Mouse (Mus musculus) kidney, embryonic 15.5 days (tissue): ENCODE data around the gene Smlr1. TPM values are rescaled to one million over a fixed set of nuclear protein-coding genes. Genes with fewer than 3 reads are reported as not detected.
A peak's percentile ranks its signal among the peaks of the same experiment; 100 is the strongest.

Source experiments
- ATAC-seq: fragments of 200-750 bp; cut with Nextera tagmentation; replicated peaks from 2 replicates; pipeline ENCODE4 v1.8.0; 2017; ENCODE audit warnings: moderate TSS enrichment; ENCODE audit not compliant: low FRiP score
- H3K27ac ChIP-seq: fragments of 300-500 bp; sonication (generic); 2 replicates; pipeline ENCODE4 v1.5.1; 2015; ENCODE audit warnings: mild to moderate bottlenecking, inconsistent platforms
- H3K27me3 ChIP-seq: fragments of 300-500 bp; sonication (generic); 2 replicates; pipeline ENCODE4 v1.6.1; 2015; ENCODE audit warnings: inconsistent platforms
- H3K36me3 ChIP-seq: fragments of 300-500 bp; sonication (generic); 2 replicates; pipeline ENCODE4 v1.6.1; 2015; ENCODE audit warnings: inconsistent platforms
- H3K4me1 ChIP-seq: fragments of 300-500 bp; sonication (generic); 2 replicates; pipeline ENCODE4 v1.6.1; 2015; ENCODE audit warnings: inconsistent platforms
- H3K4me2 ChIP-seq: fragments of 300-500 bp; sonication (generic); 2 replicates; pipeline ENCODE4 v1.6.1; 2015; ENCODE audit warnings: moderate library complexity, mild to moderate bottlenecking, inconsistent platforms
- H3K4me3 ChIP-seq: fragments of 300-500 bp; sonication (generic); replicated peaks from 2 replicates; pipeline ENCODE4 v1.5.1; 2015; ENCODE audit warnings: mild to moderate bottlenecking, inconsistent platforms
- H3K9ac ChIP-seq: fragments of 300-500 bp; sonication (generic); 2 replicates; pipeline ENCODE4 v1.6.1; 2015; ENCODE audit warnings: mild to moderate bottlenecking, inconsistent platforms
- H3K9me3 ChIP-seq: fragments of 300-500 bp; sonication (generic); replicated peaks from 2 replicates; pipeline ENCODE4 v1.6.1; 2016; ENCODE audit warnings: inconsistent platforms
- WGBS: fragments of 180-500 bp; shearing (Covaris S2); methylation state at CpG from one replicate; pipeline ENCODE4 v1.1.7; 2015; ENCODE audit warnings: mixed read lengths; 5-methylcytosine and 5-hydroxymethylcytosine counted together
- polyA plus RNA-seq: library from polyadenylated mRNA; unstranded; fragments of >200 nt; fragmentation: Nextera tagmentation; extraction: Ambion mirVana; gene quantifications from 2 replicates; pipeline ENCODE4 v1.2.1, GENCODE M21; 2015

Gene Smlr1
- polyA plus RNA-seq, 1 experiment from 2014 or later: 0.93 TPM

DNA sequence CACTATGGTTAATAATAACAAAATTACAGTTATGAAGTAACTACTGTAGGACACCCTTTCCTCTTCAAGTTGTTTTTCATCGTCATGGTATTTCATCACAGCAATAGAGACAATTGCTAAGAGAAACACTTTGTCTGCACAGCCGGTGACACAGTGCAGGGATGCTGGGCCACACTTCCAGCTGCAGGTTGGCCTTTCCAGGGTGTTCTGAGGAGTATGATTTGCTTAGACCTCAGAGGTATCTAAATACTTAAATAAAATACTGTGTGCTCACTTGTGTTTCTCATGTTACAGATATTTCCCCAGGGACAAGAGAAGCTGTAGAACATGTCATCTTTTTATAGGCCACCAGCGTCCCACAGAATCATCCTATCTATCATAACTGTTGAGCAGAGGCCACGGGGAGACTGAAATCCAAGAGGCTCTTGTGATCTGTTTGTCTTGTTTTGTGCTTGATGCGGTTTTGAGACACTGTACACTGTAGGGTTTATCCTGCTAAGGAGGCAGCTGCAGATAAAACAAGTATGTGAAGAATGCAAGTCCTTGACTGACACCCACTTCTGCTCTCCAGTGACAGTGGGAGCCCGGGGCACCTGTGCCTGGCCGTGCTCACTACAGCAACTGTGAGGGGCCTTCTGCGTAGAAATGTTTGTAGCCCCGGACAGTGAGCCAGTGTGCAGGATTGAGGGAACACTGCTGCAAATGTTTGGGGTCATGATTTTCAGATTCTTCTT, 2.4 kb downstream of the Smlr1 start:
- Histone ChIP-seq H3K4me1 (0 out of 2 replicates have a peak, but pooled peaks cover 3% of the 10 kb centered on the region), H3K27ac (no peak overlapping the region), H3K9me3 (no peaks in the 10 kb centered on the region), H3K4me3 (no peak overlapping the region), H3K4me2 (no peak overlapping the region), H3K36me3 (no peaks in the 10 kb centered on the region), H3K9ac (no peak overlapping the region), H3K27me3 (no peaks in the 10 kb centered on the region)
- 71% methylated on average over 9 of the region's 9 CpGs for WGBS
- 0 out of 2 replicates have a peak, but pooled peaks have one; percentile 26 for ATAC-seq

DNA sequence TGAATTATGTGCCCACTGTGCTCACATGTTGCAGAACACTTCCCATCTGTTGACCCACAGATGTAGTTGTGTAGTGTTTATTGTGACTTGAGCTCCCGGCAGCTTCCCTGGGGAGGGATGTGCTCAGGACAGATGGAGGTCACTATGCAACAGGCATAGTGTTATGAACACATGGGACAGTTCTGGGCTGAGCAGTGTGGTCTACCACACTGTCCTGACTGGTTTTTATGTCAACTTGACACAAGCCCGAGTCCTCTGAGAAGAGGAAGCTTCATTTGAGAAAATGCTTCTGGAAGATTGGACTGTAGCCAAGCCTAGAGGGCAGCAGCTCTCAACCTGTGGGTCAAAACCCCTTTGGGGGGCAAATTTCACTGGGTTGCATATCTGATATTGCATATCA, 3.0 kb downstream of the Smlr1 start:
- Histone ChIP-seq H3K36me3 (no peaks in the 10 kb centered on the region), H3K4me1 (0 out of 2 replicates have a peak, but pooled peaks cover 3% of the 10 kb centered on the region), H3K4me2 (no peak overlapping the region), H3K4me3 (no peak overlapping the region), H3K9ac (no peak overlapping the region), H3K27me3 (no peaks in the 10 kb centered on the region), H3K9me3 (no peaks in the 10 kb centered on the region), H3K27ac (no peak overlapping the region)
- ATAC-seq: no peak
- 57% methylated on average over 2 of the region's 2 CpGs for WGBS

DNA sequence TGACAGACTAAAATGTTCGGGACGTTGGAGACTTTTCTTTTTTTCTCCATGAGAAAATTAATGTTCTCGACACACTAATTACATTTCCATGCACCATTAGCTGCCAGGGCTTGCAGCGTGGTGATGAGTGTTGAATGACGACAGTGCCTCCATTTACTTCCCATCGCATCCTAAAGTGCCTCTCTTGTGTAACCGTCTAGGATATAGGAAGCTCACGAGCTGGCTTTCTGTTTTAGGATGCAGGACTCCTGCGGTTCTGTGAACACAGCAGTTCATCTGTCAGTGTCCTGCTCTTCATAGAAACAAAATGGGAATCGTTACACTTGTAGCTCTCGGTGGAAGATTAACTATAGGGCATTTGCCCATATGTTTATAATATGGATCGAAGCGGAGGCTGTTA, 4.7 kb downstream of the Smlr1 start:
- no peak overlapping the region for H3K4me3 ChIP-seq
- no peaks in the 10 kb centered on the region for H3K9me3 ChIP-seq
- no peak overlapping the region for H3K9ac ChIP-seq
- H3K4me2 ChIP-seq: no peak overlapping the region
- no peaks in the 10 kb centered on the region for H3K36me3 ChIP-seq
- H3K27ac ChIP-seq: no peak overlapping the region
- ATAC-seq: no peak
- H3K4me1 ChIP-seq: 0 out of 2 replicates have a peak, but pooled peaks cover 3% of the 10 kb centered on the region
- WGBS: 62% methylated on average over 13 of the region's 13 CpGs
- H3K27me3 ChIP-seq: no peaks in the 10 kb centered on the region

DNA sequence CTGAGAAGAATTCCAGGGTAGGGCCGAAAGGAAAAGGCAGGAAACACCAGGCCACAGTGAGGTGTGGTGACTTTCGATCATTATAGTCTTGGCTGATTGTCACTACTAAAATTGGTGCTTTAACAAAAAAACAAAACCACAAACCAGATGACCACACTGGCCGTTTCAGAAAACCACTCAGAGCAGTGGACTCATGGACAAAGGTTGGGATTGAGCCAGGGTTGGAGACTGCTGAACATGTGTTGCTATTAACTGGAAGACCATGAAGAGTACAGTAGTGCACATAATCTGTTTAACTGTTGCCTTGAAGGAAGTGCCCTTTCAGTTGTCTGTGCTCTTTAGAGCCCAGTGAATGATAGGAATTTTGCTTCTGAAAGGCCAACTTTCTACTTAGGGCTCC, 8.9 kb downstream of the Smlr1 start:
- H3K9me3 ChIP-seq: no peaks in the 10 kb centered on the region
- WGBS: 85% methylated on average over 3 of the region's 3 CpGs
- H3K4me3 ChIP-seq: no peak overlapping the region
- no peak overlapping the region for H3K27ac ChIP-seq
- peaks cover 5% of the 10 kb centered on the region; the same call in 1 of the 2 replicates for H3K36me3 ChIP-seq
- H3K9ac ChIP-seq: no peak overlapping the region
- H3K4me2 ChIP-seq: no peak overlapping the region
- ATAC-seq: no peak
- no peaks in the 10 kb centered on the region for H3K27me3 ChIP-seq
- no peaks in the 10 kb centered on the region for H3K4me1 ChIP-seq

DNA sequence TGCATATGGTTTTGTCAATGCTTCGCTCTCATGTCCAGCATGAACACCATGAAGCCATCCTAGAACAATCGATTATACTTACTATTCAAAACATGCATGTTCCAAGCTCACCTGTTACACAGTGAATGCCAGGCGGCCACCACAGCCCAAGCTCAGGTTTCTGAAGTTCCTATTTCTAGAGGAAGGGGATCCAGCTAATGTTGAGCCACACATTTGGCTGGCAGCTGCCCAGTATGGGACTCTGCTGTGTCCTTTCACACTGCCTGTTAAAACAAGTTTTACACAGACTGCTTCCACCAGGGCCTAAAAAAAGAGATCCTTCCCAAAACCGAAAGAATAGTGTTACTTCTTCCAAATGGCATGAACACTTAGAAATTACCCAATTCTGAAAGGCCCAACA, 9.4 kb downstream of the Smlr1 start:
- no peak for ATAC-seq
- no peak overlapping the region for H3K4me2 ChIP-seq
- no peak overlapping the region for H3K9ac ChIP-seq
- H3K36me3 ChIP-seq: peaks cover 8% of the 10 kb centered on the region; the same call in 1 of the 2 replicates
- H3K27me3 ChIP-seq: no peaks in the 10 kb centered on the region
- WGBS: 93% methylated on average over 4 of the region's 4 CpGs
- H3K9me3 ChIP-seq: no peaks in the 10 kb centered on the region
- H3K4me3 ChIP-seq: no peak overlapping the region
- no peak overlapping the region for H3K27ac ChIP-seq
- no peaks in the 10 kb centered on the region for H3K4me1 ChIP-seq

DNA sequence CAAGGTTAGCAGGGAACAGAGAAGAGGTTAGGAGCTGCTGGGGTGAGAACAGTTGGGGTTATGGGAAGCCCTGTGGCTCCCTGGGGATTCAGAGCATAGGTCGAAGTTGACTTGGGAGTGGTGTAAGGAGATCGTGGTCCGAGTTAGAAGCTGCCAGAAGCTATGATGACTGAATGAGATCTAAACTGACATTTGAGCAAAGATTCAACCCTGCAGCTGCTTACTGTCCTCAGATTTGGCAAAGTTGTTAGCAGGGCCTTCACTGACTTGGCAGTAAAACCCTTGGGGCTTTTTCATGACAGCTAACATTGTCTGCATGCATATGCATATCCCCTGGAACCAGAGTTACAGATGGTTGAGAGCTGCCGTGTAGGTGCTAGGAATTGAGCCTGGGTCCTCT, 9.9 kb downstream of the Smlr1 start:
- Histone ChIP-seq H3K9ac (no peak overlapping the region), H3K4me1 (no peaks in the 10 kb centered on the region), H3K27me3 (no peaks in the 10 kb centered on the region), H3K27ac (no peak overlapping the region), H3K4me2 (no peak overlapping the region), H3K9me3 (no peaks in the 10 kb centered on the region), H3K36me3 (peaks cover 13% of the 10 kb centered on the region; the same call in 1 of the 2 replicates), H3K4me3 (no peak overlapping the region)
- no peak for ATAC-seq
- WGBS: 77% methylated on average over 4 of the region's 4 CpGs

DNA sequence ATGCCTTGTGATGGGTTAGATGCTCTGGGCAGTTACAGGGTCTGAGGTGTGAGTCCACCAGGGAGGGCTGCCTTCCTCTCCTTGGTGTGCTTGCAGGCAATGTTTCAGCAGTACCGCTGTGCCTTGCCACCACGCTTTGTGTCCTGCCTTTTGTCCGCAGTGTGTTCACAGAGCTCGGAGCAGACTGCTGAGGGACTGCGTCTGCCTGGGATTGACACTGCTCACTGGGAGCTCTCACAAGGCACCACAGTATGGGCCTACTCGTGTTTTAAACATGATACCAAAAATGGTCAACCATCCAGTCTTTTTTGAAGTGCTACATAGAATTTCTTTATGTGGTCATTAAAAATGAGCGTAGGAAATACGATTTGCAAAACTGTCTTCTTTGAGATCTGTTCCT, 12.3 kb downstream of the Smlr1 start:
- WGBS: 92% methylated on average over 8 of the region's 8 CpGs

DNA sequence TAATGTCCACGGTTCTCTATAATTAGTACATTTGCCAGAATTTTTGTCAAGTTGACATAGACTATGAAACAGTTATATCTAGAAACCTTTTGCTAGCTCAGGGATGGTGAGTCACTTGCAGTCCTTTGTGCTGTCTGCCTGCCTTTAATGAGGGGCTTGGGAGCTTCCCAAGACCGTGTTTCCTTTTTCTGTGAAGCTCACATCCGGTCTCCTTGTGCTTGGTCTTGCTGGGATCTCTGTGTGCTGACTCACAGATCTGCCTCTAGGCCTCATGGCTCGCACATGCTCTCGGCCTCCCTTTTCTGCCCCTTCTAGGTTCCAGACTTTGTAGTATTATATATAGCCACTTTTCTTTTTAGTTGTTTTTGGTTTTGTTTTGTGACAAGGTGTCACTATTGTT, 15.6 kb downstream of the Smlr1 start:
- ATAC-seq: no peak

More for the DNA sequence above, 12.3 kb downstream of the Smlr1 start:
- no peak overlapping the region for H3K27ac ChIP-seq
- no peak overlapping the region for H3K9ac ChIP-seq
- H3K4me1 ChIP-seq: no peaks in the 10 kb centered on the region
- H3K27me3 ChIP-seq: no peaks in the 10 kb centered on the region
- no peak overlapping the region for H3K4me3 ChIP-seq
- peaks cover 13% of the 10 kb centered on the region; the same call in 1 of the 2 replicates for H3K36me3 ChIP-seq
- H3K9me3 ChIP-seq: no peaks in the 10 kb centered on the region
- ATAC-seq: no peak
- no peak overlapping the region for H3K4me2 ChIP-seq

DNA sequence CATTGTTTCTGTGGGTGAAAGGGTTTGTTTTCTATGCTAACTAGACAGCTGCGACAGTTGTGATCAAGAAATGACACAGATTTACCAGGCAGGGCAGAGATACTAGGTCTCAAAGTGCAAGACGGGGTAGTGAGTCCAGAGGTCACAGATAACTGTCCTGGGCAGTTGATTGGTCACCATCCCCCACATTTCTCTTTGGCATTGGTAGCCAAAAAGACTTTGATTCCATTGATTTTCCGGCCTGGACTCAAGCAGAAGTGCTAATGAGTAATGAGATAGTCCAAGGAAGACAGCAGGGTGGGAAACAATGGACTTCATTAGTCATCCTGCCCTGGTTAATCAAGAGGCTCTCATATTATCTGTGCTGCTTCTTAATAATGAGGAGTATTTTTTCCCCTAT, 16.1 kb downstream of the Smlr1 start:
- H3K4me1 ChIP-seq: no peaks in the 10 kb centered on the region
- no peak overlapping the region for H3K4me2 ChIP-seq
- peaks cover 33% of the 10 kb centered on the region for H3K36me3 ChIP-seq
- no peak overlapping the region for H3K9ac ChIP-seq
- no peak overlapping the region for H3K27ac ChIP-seq
- ATAC-seq: no peak
- H3K4me3 ChIP-seq: no peak overlapping the region
- H3K27me3 ChIP-seq: no peaks in the 10 kb centered on the region
- 83% methylated on average over 3 of the region's 3 CpGs for WGBS
- no peaks in the 10 kb centered on the region for H3K9me3 ChIP-seq

More for the DNA sequence above, 15.6 kb downstream of the Smlr1 start:
- H3K27ac ChIP-seq: no peak overlapping the region
- no peak overlapping the region for H3K4me3 ChIP-seq
- no peak overlapping the region for H3K4me2 ChIP-seq
- 83% methylated on average over 5 of the region's 5 CpGs for WGBS
- H3K27me3 ChIP-seq: no peaks in the 10 kb centered on the region
- no peak overlapping the region for H3K9ac ChIP-seq
- no peaks in the 10 kb centered on the region for H3K9me3 ChIP-seq
- H3K36me3 ChIP-seq: peaks cover 28% of the 10 kb centered on the region
- no peaks in the 10 kb centered on the region for H3K4me1 ChIP-seq

DNA sequence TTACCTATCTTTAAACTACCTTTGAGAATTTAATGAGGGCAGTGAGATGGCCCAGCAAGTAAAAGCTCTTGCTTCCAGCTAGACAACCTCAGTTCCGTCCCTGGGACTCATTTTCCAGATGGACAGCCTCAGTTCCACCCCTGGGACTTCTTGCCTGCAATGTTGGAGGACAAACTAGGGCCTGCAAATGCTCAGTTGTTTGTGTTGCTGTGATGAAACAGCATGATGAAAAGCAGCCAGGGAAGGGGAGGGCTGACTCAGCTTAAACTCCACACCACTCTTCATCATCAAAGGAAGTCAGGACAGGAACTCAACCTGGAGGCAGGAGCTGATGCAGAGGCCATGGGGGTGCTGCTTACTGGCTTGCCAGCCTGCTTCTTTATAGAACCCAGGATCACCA, 22.2 kb downstream of the Smlr1 start:
- Histone ChIP-seq H3K36me3 (peaks cover 34% of the 10 kb centered on the region), H3K27me3 (no peaks in the 10 kb centered on the region), H3K4me3 (no peak overlapping the region), H3K9ac (no peak overlapping the region), H3K27ac (no peak overlapping the region), H3K4me1 (no peaks in the 10 kb centered on the region), H3K9me3 (no peaks in the 10 kb centered on the region), H3K4me2 (no peak overlapping the region)
- no peak for ATAC-seq
- WGBS: 74% methylated on average over 1 of the region's 1 CpGs

DNA sequence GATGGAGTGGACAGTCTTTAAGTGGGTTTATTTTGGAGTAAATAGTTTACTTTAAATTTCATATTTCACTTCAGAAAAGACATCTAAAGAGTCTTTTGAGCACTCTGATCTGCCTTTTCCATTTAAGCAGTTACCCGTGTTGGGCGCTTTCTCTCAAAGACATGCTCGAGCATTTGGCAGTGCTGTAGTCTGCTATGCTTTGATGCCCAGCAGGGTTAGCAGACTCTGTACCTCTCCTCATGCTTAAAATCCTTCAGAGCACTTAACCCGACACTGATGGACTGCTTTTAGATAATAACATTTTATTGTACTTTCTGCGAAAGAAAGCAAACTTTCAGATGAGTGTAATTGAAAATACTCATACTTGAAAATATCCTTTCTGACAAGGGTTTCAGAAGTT, 32.8 kb downstream of the Smlr1 start:
- 87% methylated on average over 5 of the region's 5 CpGs for WGBS
- Histone ChIP-seq H3K4me2 (no peak overlapping the region), H3K4me3 (no peak overlapping the region), H3K27ac (no peak overlapping the region), H3K4me1 (no peaks in the 10 kb centered on the region), H3K9me3 (no peaks in the 10 kb centered on the region), H3K36me3 (peaks cover 46% of the 10 kb centered on the region), H3K27me3 (no peaks in the 10 kb centered on the region), H3K9ac (no peak overlapping the region)
- no peak for ATAC-seq

DNA sequence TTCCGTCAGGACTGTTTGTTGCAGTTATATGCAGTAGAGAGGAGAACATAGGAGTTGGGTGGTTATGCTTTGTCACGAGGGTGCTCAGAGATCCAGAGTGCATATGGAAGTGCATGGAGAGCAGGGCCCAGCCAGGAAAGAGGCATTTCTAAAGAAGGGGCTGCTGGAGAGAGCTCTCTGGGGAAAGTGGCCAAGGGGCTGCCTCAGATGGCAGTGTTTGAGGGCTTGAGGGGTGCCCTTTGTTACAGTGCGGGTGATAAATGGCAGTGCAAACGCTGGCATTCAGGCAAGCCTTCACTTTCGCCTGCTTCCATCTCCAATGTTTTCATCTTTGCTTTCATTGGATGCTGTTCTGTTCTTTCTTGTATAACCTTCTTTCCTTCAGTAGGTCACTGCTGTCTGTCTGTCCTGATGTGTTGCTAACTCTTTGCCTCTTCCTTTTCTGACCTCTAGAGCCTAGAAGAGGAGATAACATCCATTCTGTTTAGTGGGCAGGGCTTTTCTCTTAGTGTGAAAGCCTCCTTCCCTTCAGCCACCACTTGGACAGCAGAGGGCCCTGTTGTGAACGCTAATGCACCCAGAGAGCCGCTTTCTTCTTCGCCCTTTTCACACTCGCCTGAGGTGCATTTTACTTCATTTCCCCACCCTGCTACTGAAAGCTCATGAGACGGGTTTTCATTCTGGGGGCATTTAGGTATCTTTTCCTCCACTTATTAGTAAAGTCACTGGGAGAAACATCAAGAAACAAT, 36.6 kb downstream of the Smlr1 start:
- Histone ChIP-seq H3K4me1 (no peaks in the 10 kb centered on the region), H3K27me3 (no peaks in the 10 kb centered on the region), H3K4me3 (no peak overlapping the region), H3K27ac (no peak overlapping the region), H3K9ac (no peak overlapping the region), H3K36me3 (peaks cover 26% of the 10 kb centered on the region), H3K9me3 (no peaks in the 10 kb centered on the region), H3K4me2 (no peak overlapping the region)
- ATAC-seq: no peak
- 67% methylated on average over 10 of the region's 10 CpGs for WGBS
